8 mouse cellular contexts compared by ENCODE assay signal in the genomic region with DNA sequence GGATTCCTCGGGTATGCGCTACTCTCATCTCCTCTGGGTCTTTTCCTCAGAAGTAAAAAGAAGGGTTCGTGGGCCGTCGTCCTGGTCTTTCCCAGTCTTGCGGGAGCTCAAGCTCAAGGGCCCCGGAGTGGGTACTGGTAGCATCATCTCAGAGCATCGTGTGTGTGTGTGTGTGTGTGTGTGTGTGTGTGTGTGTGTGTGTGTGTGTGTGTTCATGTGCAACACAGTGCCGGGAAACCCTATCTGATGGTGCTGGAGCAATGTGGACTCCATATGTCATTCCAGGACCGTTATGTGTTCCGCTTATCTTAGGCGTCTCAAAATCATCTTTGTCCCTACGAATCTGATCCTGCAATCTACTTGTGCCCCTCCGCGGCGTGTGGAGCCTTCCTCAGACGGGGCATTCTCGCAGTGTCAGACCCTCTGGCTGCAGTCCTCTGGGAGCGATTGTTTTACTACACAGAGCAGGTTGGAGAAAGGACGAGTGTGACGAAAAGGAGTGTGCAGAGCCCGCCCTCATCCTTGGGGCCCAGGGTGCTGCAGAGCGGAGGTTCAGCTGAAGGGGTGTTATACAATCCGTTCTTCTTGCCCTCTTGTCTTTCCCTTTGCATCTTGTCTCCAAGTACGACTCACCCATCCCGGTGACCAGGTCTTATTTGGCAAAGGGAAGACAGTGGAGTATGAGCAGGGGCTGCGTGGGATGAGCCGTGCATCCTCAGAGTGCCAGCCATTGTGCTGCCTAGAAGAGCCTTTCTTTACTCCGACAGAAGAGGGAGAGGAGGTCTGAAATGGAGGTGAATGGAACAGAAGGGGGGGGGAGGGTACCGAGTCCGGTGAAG. TPM values are rescaled to one million over a fixed set of nuclear protein-coding genes. Genes with fewer than 3 reads are reported as not detected.
DNase-seq lines count a peak whose midpoint lies in the region; ATAC-seq and TF ChIP-seq lines count a peak whose summit lies in the region.

No protein-coding gene starts in this region.

- H3K27ac ChIP-seq in heart, embryonic 12.5 days (ENCODE audit: poor library complexity, severe bottlenecking), result no peak overlapping the region
- H3K27ac ChIP-seq in forebrain, embryonic 15.5 days (replicated peaks), result peak overlapping the region; percentile 99
- peak overlapping the region; percentile 91 for H3K27ac ChIP-seq in layer of hippocampus, adult 2 months
- H3K27ac ChIP-seq in midbrain, embryonic 10.5 days (replicated peaks), result peak overlapping the region; percentile 95
- no peak overlapping the region for H3K27ac ChIP-seq in stomach, embryonic 15.5 days

- H3K9me3 ChIP-seq in heart, embryonic 12.5 days (replicated peaks), result no peaks in the 10 kb centered on the region
- H3K9me3 ChIP-seq in forebrain, embryonic 15.5 days, result no peaks in the 10 kb centered on the region
- H3K9me3 ChIP-seq in midbrain, embryonic 10.5 days (replicated peaks), result peaks cover 8% of the 10 kb centered on the region; the same call in 1 of the 2 replicates
- no peaks in the 10 kb centered on the region for H3K9me3 ChIP-seq in stomach, embryonic 15.5 days

- H3K36me3 ChIP-seq in heart, embryonic 12.5 days, result no peaks in the 10 kb centered on the region
- peaks cover 13% of the 10 kb centered on the region; the same call in 1 of the 2 replicates for H3K36me3 ChIP-seq in forebrain, embryonic 15.5 days
- peaks cover 29% of the 10 kb centered on the region for H3K36me3 ChIP-seq in midbrain, embryonic 10.5 days
- no peaks in the 10 kb centered on the region for H3K36me3 ChIP-seq in stomach, embryonic 15.5 days

- H3K4me3 ChIP-seq in heart, embryonic 12.5 days, result peak overlapping the region; percentile 51
- peak overlapping the region; percentile 76 for H3K4me3 ChIP-seq in forebrain, embryonic 15.5 days
- H3K4me3 ChIP-seq in layer of hippocampus, adult 2 months, result peak overlapping the region; percentile 82
- peak overlapping the region; percentile 65 for H3K4me3 ChIP-seq in midbrain, embryonic 10.5 days
- peak overlapping the region; percentile 42 for H3K4me3 ChIP-seq in stomach, embryonic 15.5 days (replicated peaks)

- no peak for TF ChIP-seq CTCF in layer of hippocampus, adult 2 months (conservative IDR thresholded peaks at IDR 0.05)

- WGBS in heart, embryonic 12.5 days, result 6% methylated on average over 31 of the region's 31 CpGs
- WGBS in forebrain, embryonic 15.5 days, result under 1% methylated on average over 31 of the region's 31 CpGs
- 1% methylated on average over 31 of the region's 31 CpGs for WGBS in midbrain, embryonic 10.5 days
- WGBS in stomach, embryonic 15.5 days, result 3% methylated on average over 31 of the region's 31 CpGs

- DNase-seq in heart, postnatal 4 days, result no peak
- peak; percentile 76 for DNase-seq in cerebellum, adult 11-12 months
- peak; percentile 39 to 46 for DNase-seq in layer of hippocampus, adult 2 months (ENCODE audit: low spot score in 2 of 2)
- DNase-seq in midbrain, embryonic 10.5 days (ENCODE audit: low spot score), result peak; percentile 68

- 0 out of 2 replicates have a peak, but pooled peaks have one; percentile 45 for ATAC-seq in heart, embryonic 12.5 days (ENCODE audit: insufficient number of reproducible peaks, low FRiP score)
- ATAC-seq in forebrain, embryonic 15.5 days (replicated peaks), result peak; percentile 73
- no peak for ATAC-seq in stomach, embryonic 15.5 days (ENCODE audit: insufficient read depth, low FRiP score, low read depth)
- ATAC-seq in monocyte, adult 5-6 weeks (replicated peaks; ENCODE audit: insufficient number of reproducible peaks, low FRiP score, low TSS enrichment, poor library complexity, severe bottlenecking), result no peak

- H3K4me2 ChIP-seq in heart, embryonic 12.5 days, result peak overlapping the region; percentile 94
- H3K4me2 ChIP-seq in forebrain, embryonic 15.5 days (replicated peaks), result peak overlapping the region; percentile 76
- H3K4me2 ChIP-seq in stomach, embryonic 15.5 days, result peak overlapping the region; percentile 68

- peaks cover 20% of the 10 kb centered on the region for H3K27me3 ChIP-seq in heart, embryonic 12.5 days (replicated peaks)
- no peaks in the 10 kb centered on the region for H3K27me3 ChIP-seq in forebrain, embryonic 15.5 days
- H3K27me3 ChIP-seq in midbrain, embryonic 10.5 days (ENCODE audit: low read depth, poor library complexity, severe bottlenecking), result no peaks in the 10 kb centered on the region
- 0 out of 2 replicates have a peak, but pooled peaks cover 3% of the 10 kb centered on the region for H3K27me3 ChIP-seq in stomach, embryonic 15.5 days (replicated peaks)

- H3K4me1 ChIP-seq in heart, embryonic 12.5 days (replicated peaks), result peaks cover 6% of the 10 kb centered on the region
- peaks cover 42% of the 10 kb centered on the region for H3K4me1 ChIP-seq in forebrain, embryonic 15.5 days
- H3K4me1 ChIP-seq in midbrain, embryonic 10.5 days, result peaks cover 36% of the 10 kb centered on the region
- H3K4me1 ChIP-seq in stomach, embryonic 15.5 days, result peaks cover 7% of the 10 kb centered on the region

- peak overlapping the region; percentile 62 for H3K9ac ChIP-seq in heart, embryonic 12.5 days
- H3K9ac ChIP-seq in forebrain, embryonic 15.5 days (replicated peaks), result peak overlapping the region; percentile 89
- peak overlapping the region; percentile 22; the same call in 1 of the 2 replicates for H3K9ac ChIP-seq in stomach, embryonic 15.5 days

RNA-seq across cellular contexts. Expression of a gene that starts 11.6 kb away (rescaled TPM):
- 1.5 and 2.0 TPM in 2 replicates for polyA plus RNA-seq in heart, embryonic 12.5 days (2016; fragmentation: Nextera tagmentation; extraction: Ambion mirVana)
- total RNA-seq in heart, postnatal 4 days (2021), result 1 to 10 TPM in 1 of 2 experiments, under 1 TPM in 1; 0.91 to 1.4 TPM
- 671 and 696 TPM in 2 replicates for polyA plus RNA-seq in forebrain, embryonic 15.5 days (2015; fragmentation: Nextera tagmentation; extraction: Ambion mirVana)
- total RNA-seq in layer of hippocampus, adult 2 months (2021), result 100 to 1,000 TPM; 274 to 276 TPM
- 232 and 306 TPM in 2 replicates for polyA plus RNA-seq in midbrain, embryonic 10.5 days (2016; fragmentation: Nextera tagmentation; extraction: Ambion mirVana)
- polyA plus RNA-seq in stomach, embryonic 15.5 days (2015; fragmentation: Nextera tagmentation; extraction: Ambion mirVana), result 14.2 and 17.3 TPM in 2 replicates
- 2.0 TPM in 1 of 3 replicates, not detected in the others for total RNA-seq in monocyte, adult 5-6 weeks (2017)

RNA-seq across cellular contexts. Expression of a gene that starts 36.1 kb away (rescaled TPM):
- polyA plus RNA-seq in heart, embryonic 12.5 days (2016; fragmentation: Nextera tagmentation; extraction: Ambion mirVana), result 81.5 and 81.7 TPM in 2 replicates
- 10 to 100 TPM; 94.2 to 97.9 TPM for total RNA-seq in heart, postnatal 4 days (2021)
- 117 and 126 TPM in 2 replicates for polyA plus RNA-seq in forebrain, embryonic 15.5 days (2015; fragmentation: Nextera tagmentation; extraction: Ambion mirVana)
- 100 to 1,000 TPM in 1 of 2 experiments, 10 to 100 TPM in 1; 97.7 to 102 TPM for total RNA-seq in layer of hippocampus, adult 2 months (2021)
- 93.0 and 94.2 TPM in 2 replicates for polyA plus RNA-seq in midbrain, embryonic 10.5 days (2016; fragmentation: Nextera tagmentation; extraction: Ambion mirVana)
- polyA plus RNA-seq in stomach, embryonic 15.5 days (2015; fragmentation: Nextera tagmentation; extraction: Ambion mirVana), result 94.8 and 99.4 TPM in 2 replicates
- 47.7 to 50.6 TPM (median 48.2 TPM) in 3 replicates for total RNA-seq in monocyte, adult 5-6 weeks (2017)

Comparison
In these comparisons a context has a peak if more than half of its experiments do, and no peak if none do; other contexts are left out.
1. ATAC-seq: peak in heart, embryonic 12.5 days (single experiment) and forebrain, embryonic 15.5 days (single experiment); none in stomach, embryonic 15.5 days (single experiment) and monocyte, adult 5-6 weeks (single experiment).
2. H3K27ac ChIP-seq: peak in forebrain, embryonic 15.5 days (single experiment), layer of hippocampus, adult 2 months (single experiment) and midbrain, embryonic 10.5 days (single experiment); none in heart, embryonic 12.5 days (single experiment) and stomach, embryonic 15.5 days (single experiment).
3. H3K9ac ChIP-seq: peak in every context shown above with its lines; median percentile 89 in forebrain, embryonic 15.5 days; 62 in heart, embryonic 12.5 days; 22 in stomach, embryonic 15.5 days.
4. RNA of a gene that starts 11.6 kb away (polyA plus RNA-seq): 671 to 696 TPM in forebrain, embryonic 15.5 days and 232 to 306 TPM in midbrain, embryonic 10.5 days; 14.2 to 17.3 TPM in stomach, embryonic 15.5 days and 1.5 to 2.0 TPM in heart, embryonic 12.5 days; every median in the first group is over 10 times any median in the second.
5. Peak in every context shown above with its lines, with median percentiles within 50 percentile points of each other: H3K4me2 ChIP-seq and H3K4me3 ChIP-seq.